Mouse (Mus musculus): ENCODE results near the gene Hes7. TPM values are rescaled to one million over a fixed set of nuclear protein-coding genes. Genes with fewer than 3 reads are reported as not detected.

Hes7 gene
- polyA plus RNA-seq, 1 experiment from 2014 or later: 0.64 TPM

DNA sequence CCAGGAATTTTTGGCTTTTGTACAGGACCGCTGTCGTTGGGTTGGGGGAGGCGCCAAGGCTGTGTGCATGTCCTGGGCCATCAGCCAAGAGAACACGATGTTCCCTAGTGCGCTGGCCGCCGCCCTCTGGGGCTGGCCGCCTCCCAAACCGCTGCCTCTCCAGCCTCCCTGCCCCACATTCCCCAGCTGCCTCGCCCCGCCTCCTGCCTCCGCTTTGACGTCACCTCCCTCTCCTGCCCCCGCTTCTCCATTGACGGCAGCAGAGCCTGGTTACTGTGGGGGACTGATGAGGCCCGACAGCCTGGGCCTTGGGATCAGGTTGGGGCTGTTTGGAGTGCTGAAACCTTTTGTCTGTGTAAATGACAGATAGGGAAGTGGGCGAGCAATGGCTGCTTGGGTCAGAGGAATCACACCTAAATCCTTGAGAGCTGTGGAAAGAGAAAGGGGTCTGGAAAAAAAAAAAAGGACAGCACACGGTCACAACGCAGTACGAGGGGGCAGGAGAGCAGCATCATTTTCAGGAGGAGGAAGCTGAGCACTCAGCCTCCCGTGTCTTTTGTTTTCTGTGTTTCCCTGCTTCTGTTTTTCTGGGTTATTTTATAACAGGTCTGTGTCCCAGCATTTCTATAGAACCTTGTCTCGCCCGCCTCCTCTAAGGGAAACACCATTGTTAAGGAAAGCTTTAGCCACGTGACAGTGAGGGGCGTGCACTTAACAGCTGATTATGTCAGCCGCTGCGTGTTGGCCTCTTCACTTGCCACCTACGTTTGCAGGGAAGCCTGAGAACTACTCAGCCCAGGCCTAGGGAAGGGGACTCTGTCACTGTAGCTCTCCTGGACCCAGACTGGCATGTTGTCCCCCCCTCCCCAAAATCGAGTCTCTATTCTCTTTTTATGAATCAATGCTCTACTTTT, 23.0 kb upstream of the Hes7 start:
- H3K27ac ChIP-seq (ENCODE audit: low read depth, low read length): peak overlapping the region; percentile 96
- H3K27me3 ChIP-seq (ENCODE audit: control insufficient read depth, insufficient read depth, low read length): no peaks in the 10 kb centered on the region
- H3K4me1 ChIP-seq (ENCODE audit: control insufficient read depth, insufficient read depth, low read length): peaks cover 50% of the 10 kb centered on the region
- peak overlapping the region; percentile 94 for H3K4me2 ChIP-seq
- peak; percentile 40 for ATAC-seq (replicated peaks; ENCODE audit: insufficient number of reproducible peaks, low FRiP score, low TSS enrichment)
- H3K36me3 ChIP-seq (ENCODE audit: control insufficient read depth, insufficient read depth, low read length): peaks cover 7% of the 10 kb centered on the region; the same call in 1 of the 2 replicates
- 2% methylated on average over 29 of the region's 29 CpGs for whole genome bisulfite sequencing (ENCODE audit: insufficient replicate concordance)
- peak overlapping the region; percentile 44 for H3K4me3 ChIP-seq (ENCODE audit: low read depth, low read length)
- no peaks in the 10 kb centered on the region for H3K9me3 ChIP-seq (replicated peaks; ENCODE audit: control insufficient read depth, low read length)
- peak overlapping the region; percentile 70 for H3K9ac ChIP-seq (ENCODE audit: low read depth, low read length)

GRCm38 (mm10) chr11:69098039-69098761, 22.0 kb upstream of the Hes7 start:
- WGBS (ENCODE audit: insufficient replicate concordance): 28% methylated on average over 8 of the region's 8 CpGs
- Histone ChIP-seq H3K27ac (ENCODE audit: low read depth, low read length) (peak overlapping the region; percentile 96), H3K4me3 (ENCODE audit: low read depth, low read length) (peak overlapping the region; percentile 58), H3K4me2 (peak overlapping the region; percentile 94), H3K27me3 (ENCODE audit: control insufficient read depth, insufficient read depth, low read length) (no peaks in the 10 kb centered on the region), H3K9ac (ENCODE audit: low read depth, low read length) (peak overlapping the region; percentile 70; the same call in 1 of the 2 replicates), H3K36me3 (ENCODE audit: control insufficient read depth, insufficient read depth, low read length) (peaks cover 10% of the 10 kb centered on the region), H3K4me1 (ENCODE audit: control insufficient read depth, insufficient read depth, low read length) (peaks cover 48% of the 10 kb centered on the region), H3K9me3 (replicated peaks; ENCODE audit: control insufficient read depth, low read length) (no peaks in the 10 kb centered on the region)
- ATAC-seq (replicated peaks; ENCODE audit: insufficient number of reproducible peaks, low FRiP score, low TSS enrichment): no peak

- Histone ChIP-seq H3K36me3 (ENCODE audit: control insufficient read depth, insufficient read depth, low read length) (peaks cover 15% of the 10 kb centered on the region), H3K4me2 (peak overlapping the region; percentile 94), H3K9me3 (replicated peaks; ENCODE audit: control insufficient read depth, low read length) (no peaks in the 10 kb centered on the region), H3K27ac (ENCODE audit: low read depth, low read length) (peak overlapping the region; percentile 96), H3K4me1 (ENCODE audit: control insufficient read depth, insufficient read depth, low read length) (peaks cover 48% of the 10 kb centered on the region), H3K4me3 (ENCODE audit: low read depth, low read length) (peak overlapping the region; percentile 58), H3K27me3 (ENCODE audit: control insufficient read depth, insufficient read depth, low read length) (no peaks in the 10 kb centered on the region), H3K9ac (ENCODE audit: low read depth, low read length) (peak overlapping the region; percentile 69)
- ATAC-seq (replicated peaks; ENCODE audit: insufficient number of reproducible peaks, low FRiP score, low TSS enrichment): peak; percentile 55
- under 1% methylated on average over 19 of the region's 19 CpGs for WGBS (ENCODE audit: insufficient replicate concordance)
Measured at GRCm38 (mm10) chr11:69098762-69099091, 21.5 kb upstream of the Hes7 start.

GRCm38 (mm10) chr11:69099177-69099914, 20.9 kb upstream of the Hes7 start:
- H3K9ac ChIP-seq (ENCODE audit: low read depth, low read length): peak overlapping the region; percentile 69
- no peaks in the 10 kb centered on the region for H3K9me3 ChIP-seq (replicated peaks; ENCODE audit: control insufficient read depth, low read length)
- H3K27me3 ChIP-seq (ENCODE audit: control insufficient read depth, insufficient read depth, low read length): no peaks in the 10 kb centered on the region
- WGBS (ENCODE audit: insufficient replicate concordance): under 1% methylated on average over 22 of the region's 22 CpGs
- ATAC-seq (replicated peaks; ENCODE audit: insufficient number of reproducible peaks, low FRiP score, low TSS enrichment): no peak
- peak overlapping the region; percentile 58 for H3K4me3 ChIP-seq (ENCODE audit: low read depth, low read length)
- peak overlapping the region; percentile 94 for H3K4me2 ChIP-seq
- peak overlapping the region; percentile 96 for H3K27ac ChIP-seq (ENCODE audit: low read depth, low read length)
- peaks cover 48% of the 10 kb centered on the region for H3K4me1 ChIP-seq (ENCODE audit: control insufficient read depth, insufficient read depth, low read length)
- H3K36me3 ChIP-seq (ENCODE audit: control insufficient read depth, insufficient read depth, low read length): peaks cover 21% of the 10 kb centered on the region

DNA sequence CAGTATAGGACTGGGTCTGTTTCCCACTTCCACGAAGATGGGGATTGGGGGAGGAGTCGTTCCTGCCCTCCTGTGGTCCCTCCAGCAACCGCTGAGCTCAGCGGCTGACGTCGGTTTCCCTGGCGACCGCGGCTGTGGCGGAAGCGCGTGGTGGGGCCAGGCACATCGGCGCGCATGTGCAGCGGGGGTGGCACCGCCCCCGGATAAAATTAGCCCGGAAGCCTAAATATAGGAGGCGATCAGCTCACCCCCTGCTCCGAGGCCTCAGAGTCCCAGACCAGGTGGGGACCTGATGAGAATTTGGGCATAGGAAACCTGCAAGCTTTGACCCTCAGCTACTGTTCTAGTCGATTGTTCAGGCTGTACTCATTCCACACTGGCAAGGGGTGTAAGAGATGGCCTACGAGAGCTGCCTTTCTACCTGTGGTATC, 20.3 kb upstream of the Hes7 start:
- Histone ChIP-seq H3K4me1 (ENCODE audit: control insufficient read depth, insufficient read depth, low read length) (peaks cover 48% of the 10 kb centered on the region), H3K4me2 (peak overlapping the region; percentile 94), H3K9ac (ENCODE audit: low read depth, low read length) (peak overlapping the region; percentile 69), H3K36me3 (ENCODE audit: control insufficient read depth, insufficient read depth, low read length) (peaks cover 24% of the 10 kb centered on the region), H3K27ac (ENCODE audit: low read depth, low read length) (peak overlapping the region; percentile 96), H3K4me3 (ENCODE audit: low read depth, low read length) (peak overlapping the region; percentile 58), H3K27me3 (ENCODE audit: control insufficient read depth, insufficient read depth, low read length) (no peaks in the 10 kb centered on the region), H3K9me3 (replicated peaks; ENCODE audit: control insufficient read depth, low read length) (no peaks in the 10 kb centered on the region)
- 1% methylated on average over 23 of the region's 23 CpGs for WGBS (ENCODE audit: insufficient replicate concordance)
- ATAC-seq (replicated peaks; ENCODE audit: insufficient number of reproducible peaks, low FRiP score, low TSS enrichment): 0 out of 2 replicates have a peak, but pooled peaks have one; percentile 2

DNA sequence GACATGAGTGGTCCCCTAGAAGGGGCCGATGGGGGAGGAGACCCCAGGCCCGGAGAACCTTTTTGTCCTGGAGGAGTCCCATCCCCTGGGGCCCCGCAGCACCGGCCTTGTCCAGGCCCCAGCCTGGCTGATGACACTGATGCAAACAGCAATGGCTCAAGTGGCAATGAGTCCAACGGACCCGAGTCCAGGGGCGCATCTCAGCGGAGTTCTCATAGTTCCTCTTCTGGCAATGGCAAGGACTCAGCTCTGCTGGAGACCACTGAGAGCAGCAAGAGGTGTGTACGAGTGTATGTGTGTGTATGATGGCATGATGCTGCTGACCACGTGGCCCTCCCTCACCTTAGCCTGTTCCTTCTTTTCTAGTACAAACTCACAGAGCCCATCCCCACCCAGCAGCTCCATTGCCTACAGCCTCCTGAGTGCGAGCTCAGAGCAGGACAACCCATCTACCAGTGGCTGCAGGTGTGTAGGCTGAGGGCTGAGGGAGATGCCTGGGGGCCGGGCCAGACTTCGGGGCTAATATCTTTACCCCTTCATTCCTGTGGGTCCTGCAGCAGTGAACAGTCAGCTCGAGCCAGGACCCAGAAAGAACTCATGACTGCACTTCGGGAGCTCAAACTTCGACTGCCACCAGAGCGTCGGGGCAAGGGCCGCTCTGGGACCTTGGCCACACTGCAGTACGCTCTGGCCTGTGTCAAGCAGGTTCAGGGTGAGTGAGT, 19.4 kb upstream of the Hes7 start:
- Histone ChIP-seq H3K9me3 (replicated peaks; ENCODE audit: control insufficient read depth, low read length) (no peaks in the 10 kb centered on the region), H3K4me1 (ENCODE audit: control insufficient read depth, insufficient read depth, low read length) (peaks cover 48% of the 10 kb centered on the region), H3K27ac (ENCODE audit: low read depth, low read length) (peak overlapping the region; percentile 96), H3K4me2 (peak overlapping the region; percentile 94), H3K27me3 (ENCODE audit: control insufficient read depth, insufficient read depth, low read length) (no peaks in the 10 kb centered on the region), H3K9ac (ENCODE audit: low read depth, low read length) (0 out of 2 replicates have a peak overlapping the region, but pooled peaks have one; percentile 36), H3K36me3 (ENCODE audit: control insufficient read depth, insufficient read depth, low read length) (peaks cover 28% of the 10 kb centered on the region), H3K4me3 (ENCODE audit: low read depth, low read length) (no peak overlapping the region)
- ATAC-seq (replicated peaks; ENCODE audit: insufficient number of reproducible peaks, low FRiP score, low TSS enrichment): no peak
- WGBS (ENCODE audit: insufficient replicate concordance): 88% methylated on average over 20 of the region's 20 CpGs

DNA sequence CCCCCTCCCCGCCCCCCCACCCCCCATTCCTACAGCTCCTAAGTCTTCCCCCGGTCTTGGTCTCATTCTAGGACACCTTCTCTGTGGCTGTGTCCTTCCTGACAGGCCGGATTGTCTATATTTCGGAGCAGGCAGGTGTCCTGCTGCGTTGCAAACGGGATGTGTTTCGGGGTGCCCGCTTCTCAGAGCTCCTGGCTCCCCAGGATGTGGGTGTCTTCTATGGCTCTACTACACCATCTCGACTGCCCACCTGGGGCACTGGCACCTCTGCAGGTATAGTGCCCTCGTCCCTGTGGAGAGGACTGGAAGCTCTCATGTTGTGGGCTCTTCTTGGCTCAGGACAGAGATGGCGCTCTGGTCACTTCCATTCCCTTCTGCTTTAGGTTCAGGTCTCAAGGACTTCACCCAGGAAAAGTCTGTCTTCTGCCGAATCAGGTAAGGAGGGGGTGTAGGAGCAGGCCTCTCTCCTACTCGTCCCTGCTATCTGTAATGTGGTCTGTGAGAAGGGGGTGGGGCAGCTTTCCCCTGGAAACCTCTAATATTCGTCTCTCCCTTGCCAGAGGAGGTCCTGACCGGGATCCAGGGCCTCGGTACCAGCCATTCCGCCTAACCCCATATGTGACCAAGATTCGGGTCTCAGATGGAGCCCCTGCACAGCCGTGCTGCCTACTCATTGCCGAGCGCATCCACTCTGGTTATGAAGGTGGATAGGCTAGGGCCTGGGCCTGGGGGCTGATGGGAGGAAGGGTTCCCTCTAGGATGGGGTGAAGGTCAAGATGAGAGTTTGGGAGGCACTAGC, 18.4 kb upstream of the Hes7 start:
- no peaks in the 10 kb centered on the region for H3K9me3 ChIP-seq (replicated peaks; ENCODE audit: control insufficient read depth, low read length)
- H3K4me2 ChIP-seq: no peak overlapping the region
- 88% methylated on average over 20 of the region's 21 CpGs for WGBS (ENCODE audit: insufficient replicate concordance)
- no peaks in the 10 kb centered on the region for H3K27me3 ChIP-seq (ENCODE audit: control insufficient read depth, insufficient read depth, low read length)
- H3K9ac ChIP-seq (ENCODE audit: low read depth, low read length): no peak overlapping the region
- no peak overlapping the region for H3K27ac ChIP-seq (ENCODE audit: low read depth, low read length)
- no peak overlapping the region for H3K4me3 ChIP-seq (ENCODE audit: low read depth, low read length)
- H3K36me3 ChIP-seq (ENCODE audit: control insufficient read depth, insufficient read depth, low read length): peaks cover 33% of the 10 kb centered on the region
- no peak for ATAC-seq (replicated peaks; ENCODE audit: insufficient number of reproducible peaks, low FRiP score, low TSS enrichment)
- peaks cover 38% of the 10 kb centered on the region for H3K4me1 ChIP-seq (ENCODE audit: control insufficient read depth, insufficient read depth, low read length)
